Mouse (Mus musculus): ENCODE data around the gene P3h4. TPM values are rescaled to one million over a fixed set of nuclear protein-coding genes. Genes with fewer than 3 reads are reported as not detected.

The P3h4 gene
- total and polyA plus RNA-seq, 3 experiments, result not detected

GRCm38 (mm10) chr11:100371981-100372558, 42.6 kb downstream of the P3h4 start:
- no peaks in the 10 kb centered on the region for H3K36me3 ChIP-seq (replicated peaks in 1 of 2; ENCODE audit: control insufficient read depth in 1 of 2, insufficient read depth in 1 of 2, low read length in 1 of 2)
- H3K27me3 ChIP-seq (replicated peaks), result peaks cover 38% of the 10 kb centered on the region
- peak; percentile 23 for DNase-seq (ENCODE audit: extremely low read depth)
- H3K27ac ChIP-seq (ENCODE audit: insufficient read depth, low read depth), result no peak overlapping the region
- H3K9ac ChIP-seq (ENCODE audit: insufficient read depth, low read depth), result no peak overlapping the region
- H3K9me3 ChIP-seq (replicated peaks; ENCODE audit: low read length), result no peaks in the 10 kb centered on the region
- TF ChIP-seq MAZ (IDR thresholded peaks at IDR 0.05; ENCODE audit: low read depth, low read length), result no peak
- TF ChIP-seq ZMIZ1 (IDR thresholded peaks at IDR 0.05; ENCODE audit: low read depth, low read length), result no peak
- no peak for TF ChIP-seq ZKSCAN1 (IDR thresholded peaks at IDR 0.05; ENCODE audit: borderline replicate concordance, low read depth, low read length)
- H3K4me3 ChIP-seq (replicated peaks in 1 of 3; ENCODE audit: low read depth in 2 of 3, low read length in 2 of 3, poor library complexity in 1 of 3), result no peak overlapping the region
- H3K79me2 ChIP-seq (replicated peaks; ENCODE audit: control insufficient read depth, extremely low read depth, insufficient read depth, poor library complexity, severe bottlenecking), result no peaks in the 10 kb centered on the region
- dilution Hi-C loops (cut with MboI; ENCODE audit: extremely low pct_ligation_motif_present, extremely low pct_unique_long_range_greater_than_20kb, low sequenced_read_pairs) (no loop called here), in situ Hi-C loops (cut with MboI; ENCODE audit: low pct_ligation_motif_present, low pct_unique_long_range_greater_than_20kb, low sequenced_read_pairs) (no loop called here)
- H3K4me2 ChIP-seq (ENCODE audit: insufficient read depth, low read depth, poor library complexity, severe bottlenecking), result no peak overlapping the region
- peaks cover 0 to 3% of the 10 kb centered on the region in 2 experiments; a peak in 2 of 4 replicates for H3K4me1 ChIP-seq (ENCODE audit: control insufficient read depth in 1 of 2, insufficient read depth in 2 of 2)

- Histone ChIP-seq H3K36me3 (replicated peaks in 1 of 2; ENCODE audit: control insufficient read depth in 1 of 2, insufficient read depth in 1 of 2, low read length in 1 of 2) (no peaks in the 10 kb centered on the region), H3K4me1 (ENCODE audit: control insufficient read depth in 1 of 2, insufficient read depth in 2 of 2) (peaks cover 0 to 3% of the 10 kb centered on the region in 2 experiments; a peak in 2 of 4 replicates), H3K4me3 (replicated peaks in 1 of 3; ENCODE audit: low read depth in 2 of 3, low read length in 2 of 3, poor library complexity in 1 of 3) (no peak overlapping the region), H3K27ac (ENCODE audit: insufficient read depth, low read depth) (no peak overlapping the region), H3K9ac (ENCODE audit: insufficient read depth, low read depth) (no peak overlapping the region), H3K4me2 (ENCODE audit: insufficient read depth, low read depth, poor library complexity, severe bottlenecking) (no peak overlapping the region), H3K79me2 (replicated peaks; ENCODE audit: control insufficient read depth, extremely low read depth, insufficient read depth, poor library complexity, severe bottlenecking) (no peaks in the 10 kb centered on the region), H3K27me3 (replicated peaks) (peaks cover 36% of the 10 kb centered on the region), H3K9me3 (replicated peaks; ENCODE audit: low read length) (no peaks in the 10 kb centered on the region)
- no peak for DNase-seq (ENCODE audit: extremely low read depth)
- in situ Hi-C loops (cut with MboI; ENCODE audit: low pct_ligation_motif_present, low pct_unique_long_range_greater_than_20kb, low sequenced_read_pairs), result no loop called here
- dilution Hi-C loops (cut with MboI; ENCODE audit: extremely low pct_ligation_motif_present, extremely low pct_unique_long_range_greater_than_20kb, low sequenced_read_pairs), result no loop called here
- TF ChIP-seq ZNF384 (IDR thresholded peaks at IDR 0.05; ENCODE audit: low read depth, low read length), result no peak
- TF ChIP-seq MAX (IDR thresholded peaks at IDR 0.05; ENCODE audit: low read length), result no peak
- TF ChIP-seq JUND (conservative IDR thresholded peaks at IDR 0.05; ENCODE audit: low read depth, low read length), result no peak
- no peak for TF ChIP-seq SIN3A (IDR thresholded peaks at IDR 0.05; ENCODE audit: low read length)
- no peak for TF ChIP-seq ZMIZ1 (IDR thresholded peaks at IDR 0.05; ENCODE audit: low read depth, low read length)
- TF ChIP-seq CHD1 (IDR thresholded peaks at IDR 0.05; ENCODE audit: low read depth, low read length), result no peak
- TF ChIP-seq ZKSCAN1 (IDR thresholded peaks at IDR 0.05; ENCODE audit: borderline replicate concordance, low read depth, low read length), result no peak
Observed at GRCm38 (mm10) chr11:100369822-100370221, 44.8 kb downstream of the P3h4 start.

- no peak overlapping the region for H3K4me3 ChIP-seq (replicated peaks in 1 of 3; ENCODE audit: low read depth in 2 of 3, low read length in 2 of 3, poor library complexity in 1 of 3)
- H3K36me3 ChIP-seq (replicated peaks in 1 of 2; ENCODE audit: control insufficient read depth in 1 of 2, insufficient read depth in 1 of 2, low read length in 1 of 2), result no peaks in the 10 kb centered on the region
- dilution Hi-C loops (cut with MboI; ENCODE audit: extremely low pct_ligation_motif_present, extremely low pct_unique_long_range_greater_than_20kb, low sequenced_read_pairs), result no loop called here
- no peaks in the 10 kb centered on the region for H3K79me2 ChIP-seq (replicated peaks; ENCODE audit: control insufficient read depth, extremely low read depth, insufficient read depth, poor library complexity, severe bottlenecking)
- no peaks in the 10 kb centered on the region for H3K9me3 ChIP-seq (replicated peaks; ENCODE audit: low read length)
- peaks cover 0 to 3% of the 10 kb centered on the region in 2 experiments; a peak in 2 of 4 replicates for H3K4me1 ChIP-seq (ENCODE audit: control insufficient read depth in 1 of 2, insufficient read depth in 2 of 2)
- H3K27ac ChIP-seq (ENCODE audit: insufficient read depth, low read depth), result no peak overlapping the region
- no peak for DNase-seq (ENCODE audit: extremely low read depth)
- no peak overlapping the region for H3K9ac ChIP-seq (ENCODE audit: insufficient read depth, low read depth)
- no peak overlapping the region for H3K4me2 ChIP-seq (ENCODE audit: insufficient read depth, low read depth, poor library complexity, severe bottlenecking)
- peaks cover 40% of the 10 kb centered on the region for H3K27me3 ChIP-seq (replicated peaks)
- TF ChIP-seq ETS1 (conservative IDR thresholded peaks at IDR 0.05; ENCODE audit: low read depth, low read length) (no peak), UBTF (IDR thresholded peaks at IDR 0.05; ENCODE audit: low read depth, low read length) (no peak), SIN3A (IDR thresholded peaks at IDR 0.05; ENCODE audit: low read length) (no peak), GABPA (IDR thresholded peaks at IDR 0.05; ENCODE audit: insufficient replicate concordance, low read depth, low read length) (no peak), NRF1 (IDR thresholded peaks at IDR 0.05; ENCODE audit: low read depth, low read length) (no peak), ZNF384 (IDR thresholded peaks at IDR 0.05; ENCODE audit: low read depth, low read length) (no peak), USF2 (conservative IDR thresholded peaks at IDR 0.05; ENCODE audit: low read depth, low read length) (no peak)
- in situ Hi-C loops (cut with MboI; ENCODE audit: low pct_ligation_motif_present, low pct_unique_long_range_greater_than_20kb, low sequenced_read_pairs), result no loop called here
Observed at GRCm38 (mm10) chr11:100369145-100369544, 45.5 kb downstream of the P3h4 start.
